Mouse (Mus musculus) embryonic facial prominence, embryonic 10.5 days (tissue): ENCODE results near the gene Anxa9. TPM values are rescaled to one million over a fixed set of nuclear protein-coding genes. Genes with fewer than 3 reads are reported as not detected.

Source experiments
- DNase-seq: peaks from one replicate; pipeline ENCODE4 v3.0.0-alpha.2; 2017; ENCODE audit warnings: low spot score
- H3K27ac ChIP-seq: fragments of 300-500 bp; sonication (generic); replicated peaks from 2 replicates; pipeline ENCODE4 v1.5.1; 2016; ENCODE audit warnings: mild to moderate bottlenecking
- H3K27me3 ChIP-seq: fragments of 300-500 bp; sonication (generic); replicated peaks from 2 replicates; pipeline ENCODE4 v1.6.1; 2016; ENCODE audit warnings: low read depth, mild to moderate bottlenecking; ENCODE audit not compliant: poor library complexity, severe bottlenecking
- H3K36me3 ChIP-seq: fragments of 300-500 bp; sonication (generic); replicated peaks from 2 replicates; pipeline ENCODE4 v1.6.1; 2016; ENCODE audit warnings: mild to moderate bottlenecking, moderate library complexity
- H3K4me1 ChIP-seq: fragments of 300-500 bp; sonication (generic); 2 replicates; pipeline ENCODE4 v1.6.1; 2016
- H3K4me3 ChIP-seq: fragments of 300-500 bp; sonication (generic); 2 replicates; pipeline ENCODE4 v1.5.1; 2016; ENCODE audit warnings: mild to moderate bottlenecking, moderate library complexity
- H3K9me3 ChIP-seq: fragments of 300-500 bp; sonication (generic); 2 replicates; pipeline ENCODE4 v1.6.1; 2016; ENCODE audit warnings: mild to moderate bottlenecking
- WGBS: fragments of 180-500 bp; shearing (Covaris S2); methylation state at CpG from one replicate; pipeline ENCODE4 v1.1.7; 2016; 5-methylcytosine and 5-hydroxymethylcytosine counted together
- polyA plus RNA-seq: library from polyadenylated mRNA; unstranded; fragments of >200 nt; fragmentation: Nextera tagmentation; extraction: Ambion mirVana; gene quantifications from 2 replicates; pipeline ENCODE4 v1.2.1, GENCODE M21; 2016

Anxa9 gene
- polyA plus RNA-seq, 1 experiment from 2014 or later: 1.3 TPM

DNA sequence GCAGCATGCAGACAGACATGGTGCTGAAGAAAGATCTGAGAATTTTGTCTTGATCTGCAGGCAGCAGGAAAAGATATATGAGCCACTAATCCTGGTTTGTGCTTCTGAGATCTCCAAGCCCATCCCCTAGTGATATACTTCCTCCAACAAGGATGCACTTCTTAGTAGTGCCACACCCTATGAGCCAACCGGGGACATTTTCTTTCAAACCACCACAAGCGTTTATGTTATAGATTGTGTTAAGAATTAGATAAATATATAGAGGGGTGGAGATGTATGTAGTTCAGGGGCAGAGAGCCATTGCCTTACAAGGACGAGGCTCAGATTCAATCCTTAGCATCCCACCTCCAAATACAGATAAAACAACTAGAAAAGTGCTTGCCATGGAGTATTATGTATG, 3.5 kb upstream of the Anxa9 start:
- Histone ChIP-seq H3K4me1 (peaks cover 23% of the 10 kb centered on the region), H3K36me3 (no peaks in the 10 kb centered on the region), H3K4me3 (no peak overlapping the region), H3K27ac (no peak overlapping the region), H3K27me3 (no peaks in the 10 kb centered on the region), H3K9me3 (no peaks in the 10 kb centered on the region)
- 65% methylated on average over 3 of the region's 3 CpGs for WGBS
- no peak for DNase-seq

DNA sequence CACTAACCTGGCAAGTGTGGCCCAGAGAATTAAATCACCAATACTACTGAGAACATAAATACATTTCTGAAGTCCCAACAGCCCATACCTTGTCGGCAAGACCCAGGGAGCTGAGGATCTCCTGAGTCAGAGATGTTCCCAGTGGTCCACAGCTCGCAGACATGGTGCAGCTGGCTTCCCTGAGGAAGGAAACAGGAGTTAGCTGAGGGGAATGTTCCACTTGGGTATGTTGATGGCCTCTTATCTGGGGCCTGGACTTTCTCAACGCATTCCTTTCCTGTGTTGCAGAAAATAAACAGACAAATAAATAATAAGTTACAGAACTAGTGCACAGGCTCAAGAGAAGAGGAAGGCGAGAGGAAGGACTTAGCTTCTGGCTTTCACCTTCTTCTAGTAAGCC, 732 bp downstream of the Anxa9 start:
- no peak overlapping the region for H3K4me3 ChIP-seq
- H3K36me3 ChIP-seq: no peaks in the 10 kb centered on the region
- no peaks in the 10 kb centered on the region for H3K9me3 ChIP-seq
- DNase-seq: no peak
- H3K27ac ChIP-seq: no peak overlapping the region
- no peaks in the 10 kb centered on the region for H3K27me3 ChIP-seq
- WGBS: 83% methylated on average over 4 of the region's 4 CpGs
- H3K4me1 ChIP-seq: peaks cover 10% of the 10 kb centered on the region

DNA sequence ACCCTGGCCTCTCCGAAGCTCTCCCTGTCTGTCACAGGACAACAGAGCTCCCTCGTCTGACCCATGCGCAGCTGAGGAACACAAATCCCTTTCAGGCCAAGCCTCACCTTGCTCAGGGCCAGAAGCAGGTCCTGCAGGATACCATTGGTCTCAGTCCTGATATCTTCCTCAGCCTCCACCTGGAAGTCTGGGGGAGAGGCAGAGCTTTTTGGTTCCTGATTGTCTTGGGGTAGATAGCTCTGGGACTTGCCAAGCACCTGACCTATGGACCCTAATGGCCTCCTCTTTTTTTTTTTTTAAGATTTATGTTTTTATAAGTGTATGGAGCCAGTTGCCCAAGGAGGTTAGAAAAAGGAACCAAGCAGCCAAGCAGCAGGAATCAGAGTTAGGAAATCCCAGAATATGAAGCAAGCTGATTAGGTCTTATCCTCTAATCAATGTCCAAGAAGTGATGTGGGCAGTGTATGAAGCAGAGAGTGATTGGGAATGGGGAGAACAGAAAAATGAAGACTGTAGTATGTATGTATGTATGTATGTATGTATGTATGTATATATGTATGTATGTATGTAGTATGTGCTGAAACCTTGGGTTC, 5.7 kb downstream of the Anxa9 start:
- H3K4me3 ChIP-seq: no peak overlapping the region
- peaks cover 16% of the 10 kb centered on the region for H3K36me3 ChIP-seq
- no peak overlapping the region; the same call in 1 of the 2 replicates for H3K27ac ChIP-seq
- H3K27me3 ChIP-seq: no peaks in the 10 kb centered on the region
- peaks cover 8% of the 10 kb centered on the region for H3K4me1 ChIP-seq
- no peaks in the 10 kb centered on the region for H3K9me3 ChIP-seq
- DNase-seq: no peak
- 85% methylated on average over 3 of the region's 3 CpGs for WGBS

DNA sequence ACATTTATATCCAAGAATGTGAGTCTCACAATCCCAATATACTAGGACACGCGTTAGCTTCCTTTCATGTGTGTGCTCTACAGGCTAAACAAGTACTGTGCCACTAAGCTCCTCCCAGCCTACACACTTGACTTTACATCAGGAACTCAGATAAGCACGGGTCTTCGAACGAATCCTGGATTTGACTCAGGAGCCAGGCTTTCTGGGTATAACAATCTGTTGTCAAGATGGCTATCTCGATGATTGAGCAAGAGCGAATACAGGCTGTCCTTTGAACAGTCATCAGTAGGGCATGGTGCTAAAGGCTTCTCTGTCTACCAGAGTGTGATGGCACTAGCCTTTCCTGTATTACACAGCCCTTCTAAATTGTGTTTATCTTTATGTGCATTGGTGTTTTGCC, 9.0 kb downstream of the Anxa9 start:
- H3K9me3 ChIP-seq: no peaks in the 10 kb centered on the region
- H3K36me3 ChIP-seq: peaks cover 44% of the 10 kb centered on the region
- H3K27ac ChIP-seq: no peak overlapping the region
- WGBS: 92% methylated on average over 7 of the region's 7 CpGs
- no peaks in the 10 kb centered on the region for H3K27me3 ChIP-seq
- H3K4me3 ChIP-seq: no peak overlapping the region
- DNase-seq: no peak
- peaks cover 17% of the 10 kb centered on the region for H3K4me1 ChIP-seq

DNA sequence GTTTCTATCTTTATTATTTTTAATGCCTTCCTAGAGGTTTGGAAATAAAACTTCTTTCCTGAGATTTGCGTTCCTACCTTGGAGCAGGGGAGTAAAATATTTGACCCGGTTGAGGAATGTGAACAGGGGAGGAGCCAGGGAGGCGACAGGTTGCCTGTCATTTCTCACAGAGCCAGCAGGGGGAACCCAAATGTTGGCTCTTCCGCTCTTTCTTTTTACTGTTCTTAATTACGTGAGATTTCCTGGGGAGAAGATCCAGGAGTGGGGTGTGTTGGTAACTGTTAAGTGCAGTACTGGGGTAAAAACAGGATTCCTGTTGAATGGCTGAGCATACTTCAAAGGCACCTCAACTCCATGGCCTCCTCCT, 10.9 kb downstream of the Anxa9 start:
- Histone ChIP-seq H3K27me3 (no peaks in the 10 kb centered on the region), H3K27ac (no peak overlapping the region; the same call in 1 of the 2 replicates), H3K36me3 (peaks cover 62% of the 10 kb centered on the region), H3K4me3 (no peak overlapping the region), H3K4me1 (peaks cover 11% of the 10 kb centered on the region), H3K9me3 (no peaks in the 10 kb centered on the region)
- DNase-seq: peak; percentile 67
- 11% methylated on average over 5 of the region's 5 CpGs for WGBS

DNA sequence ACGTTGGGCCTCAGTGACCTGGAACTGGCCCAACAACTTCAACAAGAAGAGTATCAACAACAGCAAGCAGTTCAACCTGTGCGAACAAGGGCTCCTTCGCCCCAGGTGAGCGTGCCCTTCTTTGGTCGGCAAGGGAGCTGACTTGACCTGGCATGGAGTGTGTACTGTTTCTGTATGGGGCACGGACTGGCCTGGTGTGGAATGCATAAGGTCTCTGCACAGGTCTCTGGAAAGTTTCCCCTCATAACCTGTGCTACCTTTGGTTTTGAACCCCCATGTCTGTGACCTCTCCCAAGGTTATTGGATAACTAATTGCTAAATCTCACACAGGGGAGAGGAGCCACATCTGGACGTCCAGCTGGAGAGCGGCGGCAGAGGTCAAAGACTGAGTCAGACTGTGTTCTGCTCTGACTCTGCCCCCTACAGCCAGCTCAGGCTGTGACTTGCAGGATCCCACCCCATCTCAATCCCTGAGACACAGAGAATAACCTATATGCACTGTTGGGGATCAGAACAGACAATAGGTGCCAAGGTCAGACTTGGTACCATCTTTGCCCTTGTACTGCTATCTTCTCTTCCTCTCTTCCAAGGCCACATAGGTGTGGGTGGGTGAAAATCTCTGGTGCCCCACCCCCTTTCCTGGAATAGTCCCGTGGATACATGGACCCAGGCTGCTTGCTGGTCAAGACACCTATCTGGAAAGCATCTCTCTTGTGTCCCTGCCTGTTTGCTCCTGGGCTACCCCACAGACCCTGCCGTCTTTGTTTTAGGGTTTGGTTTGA, 11.5 kb downstream of the Anxa9 start:
- Histone ChIP-seq H3K4me1 (peaks cover 11% of the 10 kb centered on the region), H3K36me3 (peaks cover 68% of the 10 kb centered on the region), H3K4me3 (no peak overlapping the region), H3K27ac (no peak overlapping the region), H3K9me3 (no peaks in the 10 kb centered on the region), H3K27me3 (no peaks in the 10 kb centered on the region)
- 76% methylated on average over 11 of the region's 11 CpGs for WGBS
- no peak for DNase-seq

DNA sequence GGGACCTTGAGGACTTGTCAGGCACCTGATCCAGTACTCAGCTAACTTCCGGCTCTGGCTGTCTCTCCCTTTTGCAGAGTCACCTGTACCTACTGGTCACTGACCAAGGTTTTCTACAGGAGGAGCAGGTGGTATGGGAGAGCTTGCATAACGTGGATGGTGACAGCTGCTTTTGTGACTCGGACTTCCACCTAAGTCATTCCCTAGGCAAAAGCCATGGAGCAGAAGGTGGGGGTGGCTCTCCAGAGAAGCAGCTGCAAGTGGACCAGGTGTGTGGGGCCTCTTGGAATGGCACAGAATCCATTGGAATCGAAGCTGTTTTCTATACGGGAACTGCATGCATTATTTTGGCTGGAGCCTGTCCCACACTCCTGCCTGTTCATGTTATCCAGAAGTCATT, 12.3 kb downstream of the Anxa9 start:
- peaks cover 76% of the 10 kb centered on the region for H3K36me3 ChIP-seq
- WGBS: 92% methylated on average over 5 of the region's 5 CpGs

DNA sequence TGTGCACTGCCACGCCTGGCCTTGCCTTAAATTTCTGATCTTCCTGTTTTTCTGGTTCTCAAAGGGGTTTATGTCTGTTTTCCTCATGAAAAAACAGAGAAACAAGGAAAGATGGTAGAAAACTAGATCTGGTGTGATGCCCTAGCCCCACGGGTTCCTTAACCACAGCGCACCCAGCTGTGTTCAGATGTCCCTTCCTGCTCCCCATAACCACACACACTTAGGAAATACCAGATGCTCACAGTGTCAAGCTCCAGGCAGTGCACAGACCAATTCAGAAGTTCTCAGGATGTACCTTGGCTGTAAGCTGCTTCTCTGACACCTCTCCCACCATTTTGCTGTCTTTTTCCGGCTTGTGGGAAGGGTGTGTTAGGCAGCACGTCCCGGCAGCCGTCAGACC, 12.7 kb downstream of the Anxa9 start:
- peaks cover 80% of the 10 kb centered on the region for H3K36me3 ChIP-seq
- no peaks in the 10 kb centered on the region for H3K27me3 ChIP-seq
- H3K9me3 ChIP-seq: no peaks in the 10 kb centered on the region
- WGBS: 93% methylated on average over 7 of the region's 7 CpGs
- no peak overlapping the region for H3K4me3 ChIP-seq
- H3K4me1 ChIP-seq: peaks cover 11% of the 10 kb centered on the region
- no peak for DNase-seq
- H3K27ac ChIP-seq: no peak overlapping the region

More for the DNA sequence above, 12.3 kb downstream of the Anxa9 start:
- H3K4me3 ChIP-seq: no peak overlapping the region
- H3K9me3 ChIP-seq: no peaks in the 10 kb centered on the region
- no peak for DNase-seq
- H3K27me3 ChIP-seq: no peaks in the 10 kb centered on the region
- H3K4me1 ChIP-seq: peaks cover 11% of the 10 kb centered on the region
- no peak overlapping the region for H3K27ac ChIP-seq

DNA sequence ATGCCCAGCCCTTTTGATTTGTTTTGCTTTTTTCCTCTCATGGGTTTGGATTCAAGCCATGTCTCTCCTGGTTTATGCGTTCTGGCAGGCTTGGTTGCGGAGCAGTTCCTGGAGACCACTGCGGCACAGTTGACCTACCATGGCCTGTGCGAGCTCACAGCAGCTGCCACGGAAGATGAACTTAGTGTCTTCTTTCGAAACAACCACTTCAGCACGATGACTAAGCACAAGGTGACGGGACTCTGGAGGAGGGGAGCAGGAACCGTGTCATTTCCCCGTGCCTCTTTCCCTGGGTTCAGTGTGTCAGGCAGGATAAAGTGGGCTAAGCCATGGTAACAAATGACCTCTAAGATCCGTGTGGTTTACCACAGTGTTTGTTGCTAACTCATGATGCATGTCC, 13.4 kb downstream of the Anxa9 start:
- no peaks in the 10 kb centered on the region for H3K9me3 ChIP-seq
- peaks cover 11% of the 10 kb centered on the region for H3K4me1 ChIP-seq
- WGBS: 88% methylated on average over 11 of the region's 11 CpGs
- H3K4me3 ChIP-seq: no peak overlapping the region
- no peak for DNase-seq
- peaks cover 88% of the 10 kb centered on the region for H3K36me3 ChIP-seq
- no peaks in the 10 kb centered on the region for H3K27me3 ChIP-seq
- no peak overlapping the region for H3K27ac ChIP-seq

DNA sequence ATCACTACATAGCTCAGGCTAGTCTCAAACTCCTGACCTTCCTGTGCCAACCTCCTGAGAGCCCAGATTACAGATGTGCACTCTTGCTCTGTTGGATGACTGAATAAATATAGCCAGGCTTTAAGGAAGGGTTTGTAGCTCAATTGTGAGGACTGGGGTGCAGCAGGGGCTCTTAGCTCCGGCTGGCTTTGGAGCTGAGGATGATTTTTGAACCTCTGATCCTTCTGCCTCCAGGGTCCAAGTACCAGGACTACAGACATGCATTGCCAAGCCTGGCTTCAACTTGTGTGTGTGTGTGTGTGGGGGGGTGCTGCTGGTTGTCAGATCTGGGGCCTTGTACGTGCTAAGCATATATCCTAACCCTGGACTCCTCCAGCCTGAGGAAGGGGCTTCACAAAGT, 14.1 kb downstream of the Anxa9 start:
- H3K9me3 ChIP-seq: no peaks in the 10 kb centered on the region
- H3K36me3 ChIP-seq: peaks cover 94% of the 10 kb centered on the region
- H3K27me3 ChIP-seq: no peaks in the 10 kb centered on the region
- H3K4me3 ChIP-seq: no peak overlapping the region
- H3K4me1 ChIP-seq: peaks cover 11% of the 10 kb centered on the region
- no peak overlapping the region for H3K27ac ChIP-seq
- WGBS: 86% methylated on average over 2 of the region's 2 CpGs
- DNase-seq: no peak

DNA sequence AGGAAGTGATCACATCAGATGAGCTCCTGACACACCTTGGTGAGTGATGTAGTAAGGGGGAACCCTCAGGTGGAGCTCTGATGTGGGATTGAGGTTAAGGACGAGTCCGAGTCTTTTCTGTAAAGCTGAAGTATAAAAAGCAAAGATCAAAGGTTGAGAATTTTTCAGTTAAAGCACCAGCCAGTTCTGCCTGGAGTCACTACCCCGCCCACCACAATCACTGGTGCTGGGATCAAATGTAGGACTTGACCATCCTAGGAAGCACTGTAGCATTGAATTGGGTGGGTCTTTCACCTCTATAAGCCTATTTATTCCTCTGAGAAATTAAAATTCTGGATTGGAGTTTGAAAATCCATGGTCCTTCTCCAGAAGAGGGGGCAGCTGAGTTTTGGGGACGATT, 15.9 kb downstream of the Anxa9 start:
- Histone ChIP-seq H3K4me1 (peaks cover 7% of the 10 kb centered on the region), H3K27ac (no peak overlapping the region), H3K27me3 (no peaks in the 10 kb centered on the region), H3K9me3 (no peaks in the 10 kb centered on the region), H3K4me3 (no peak overlapping the region), H3K36me3 (peaks cover 85% of the 10 kb centered on the region)
- WGBS: 82% methylated on average over 4 of the region's 4 CpGs
- DNase-seq: no peak

DNA sequence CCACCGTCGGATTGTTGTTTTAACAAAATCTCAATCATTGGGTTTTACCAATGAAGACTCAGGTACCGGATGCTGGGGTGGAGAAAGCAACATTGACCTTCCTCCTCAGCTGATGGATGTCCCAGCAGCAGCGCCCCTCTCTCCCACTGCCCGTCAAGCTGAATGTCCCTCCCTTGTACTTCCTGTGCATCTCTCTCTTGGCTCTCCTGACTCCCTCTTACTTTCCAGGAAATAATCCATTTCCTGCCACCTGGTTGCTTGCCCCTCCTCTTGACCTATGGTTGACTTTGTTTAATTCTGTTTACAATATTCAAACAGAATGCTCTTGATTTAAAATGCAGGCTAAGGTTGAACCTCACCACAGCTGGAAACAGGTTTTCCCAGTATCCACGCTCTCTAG, 16.8 kb downstream of the Anxa9 start:
- 78% methylated on average over 6 of the region's 6 CpGs for WGBS
- H3K36me3 ChIP-seq: peaks cover 79% of the 10 kb centered on the region
- H3K9me3 ChIP-seq: no peaks in the 10 kb centered on the region
- H3K27ac ChIP-seq: no peak overlapping the region
- no peak overlapping the region for H3K4me3 ChIP-seq
- peaks cover 4% of the 10 kb centered on the region; the same call in 1 of the 2 replicates for H3K4me1 ChIP-seq
- no peaks in the 10 kb centered on the region for H3K27me3 ChIP-seq
- DNase-seq: no peak

DNA sequence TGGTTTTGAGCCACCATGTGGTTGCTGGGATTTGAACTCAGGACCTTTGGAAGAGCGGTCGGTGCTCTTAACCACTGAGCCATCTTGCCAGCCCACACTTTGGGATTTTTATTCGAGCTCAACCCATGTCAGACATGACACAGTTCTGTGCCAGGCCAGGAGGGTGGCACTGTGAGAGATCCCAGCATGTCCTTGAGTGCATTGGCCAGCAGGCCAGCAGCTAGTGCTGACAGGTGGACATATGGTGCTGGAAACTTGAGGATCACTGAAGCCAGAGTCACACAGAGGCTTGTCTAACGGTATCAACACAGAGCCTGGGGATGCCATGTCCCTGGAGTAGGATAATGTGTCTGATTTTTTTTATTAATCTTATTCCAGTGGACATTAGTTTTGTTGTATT, 17.6 kb downstream of the Anxa9 start:
- DNase-seq: no peak

More for the DNA sequence above, 17.6 kb downstream of the Anxa9 start:
- 90% methylated on average over 4 of the region's 4 CpGs for WGBS
- Histone ChIP-seq H3K9me3 (no peaks in the 10 kb centered on the region), H3K27me3 (no peaks in the 10 kb centered on the region), H3K36me3 (peaks cover 71% of the 10 kb centered on the region), H3K27ac (no peak overlapping the region), H3K4me1 (peaks cover 9% of the 10 kb centered on the region), H3K4me3 (no peak overlapping the region)
